Mouse (Mus musculus): ENCODE data around the gene Olfr1062.
A peak's percentile ranks its signal among the peaks of the same experiment; 100 is the strongest.
"Not testable (repeated sequence)": the region's sequence is repeated elsewhere in the genome, so short reads cannot be mapped to it uniquely, and the experiment has no call there.

Olfr1062 gene

GRCm38 (mm10) chr2:86426649-86427048 lies at the start of gene Olfr1062:
Olfr1062 (minus strand) TSS chr2:86426749.
- not testable (repeated sequence) for DNase-seq (ENCODE audit: extremely low spot score)

GRCm38 (mm10) chr2:86464442-86465109 lies 38.0 kb upstream of the Olfr1062 start:
- peak; percentile 48 for DNase-seq (ENCODE audit: extremely low spot score)

- DNase-seq (ENCODE audit: extremely low spot score): no peak
Observed at GRCm38 (mm10) chr2:86460434-86460833, 33.9 kb upstream of the Olfr1062 start.

- no peak for DNase-seq (ENCODE audit: extremely low spot score)
Observed at GRCm38 (mm10) chr2:86456169-86456568, 29.6 kb upstream of the Olfr1062 start, which contains the start of gene Olfr1066. Olfr1066 (minus strand) TSS chr2:86456269.

- DNase-seq (ENCODE audit: extremely low spot score): not testable (repeated sequence)
Observed at GRCm38 (mm10) chr2:86450491-86450890, 23.9 kb upstream of the Olfr1062 start, which contains the start of gene Olfr1065. Olfr1065 (minus strand) TSS chr2:86450591.

GRCm38 (mm10) chr2:86442101-86442500 lies 15.6 kb upstream of the Olfr1062 start:
- DNase-seq (ENCODE audit: extremely low spot score): not testable (repeated sequence)

- DNase-seq (ENCODE audit: extremely low spot score): not testable (repeated sequence)
Observed at GRCm38 (mm10) chr2:86428511-86428910, 2.0 kb upstream of the Olfr1062 start.

- DNase-seq (ENCODE audit: extremely low spot score): no peak
Observed at GRCm38 (mm10) chr2:86413950-86414349, 12.6 kb downstream of the Olfr1062 start, which contains the start of gene Olfr1061. Olfr1061 (minus strand) TSS chr2:86414050.

- DNase-seq (ENCODE audit: extremely low spot score): no peak
Observed at GRCm38 (mm10) chr2:86395114-86395513, 31.4 kb downstream of the Olfr1062 start.

- DNase-seq (ENCODE audit: extremely low spot score): not testable (repeated sequence)
Observed at GRCm38 (mm10) chr2:86388461-86388860, 38.1 kb downstream of the Olfr1062 start, which contains the start of gene Olfr1058. Olfr1058 (minus strand) TSS chr2:86388561.

GRCm38 (mm10) chr2:86378293-86378692 lies 48.3 kb downstream of the Olfr1062 start, which contains the start of gene Olfr1057:
Olfr1057 (minus strand) TSS chr2:86378393.
- DNase-seq (ENCODE audit: extremely low spot score): no peak

Measured in embryo, embryonic 9.5 days (tissue).